ENCODE assay signal across 18 mouse cellular contexts in genomic region chr1:193151134-193151533, GRCm38 (mm10). TPM values are rescaled to one million over a fixed set of nuclear protein-coding genes. Genes with fewer than 3 reads are reported as not detected.
DNase-seq lines count a peak whose midpoint lies in the region; ATAC-seq and TF ChIP-seq lines count a peak whose summit lies in the region.
"Had no signal": no experiment of that assay in that cellular context is flagged by ENCODE, and none has a peak within 500 bp of the region (broad histone marks: within the 10 kb centered on the region; RNA-seq: fewer than 3 reads in every experiment).

No protein-coding gene starts in this region.

- TF ChIP-seq EP300 in heart, postnatal 0 days (IDR thresholded peaks at IDR 0.05; ENCODE audit: low read depth) = no peak

- ATAC-seq in forebrain, embryonic 14.5 days = no peak; the same call in 1 of the 2 replicates
- ATAC-seq in heart, postnatal 0 days (ENCODE audit: insufficient read depth, low read depth) = 0 out of 2 replicates have a peak, but pooled peaks have one; percentile 11
- no peak for ATAC-seq in lung, embryonic 14.5 days (ENCODE audit: insufficient read depth)
- no peak; the same call in 1 of the 2 replicates for ATAC-seq in embryonic facial prominence, embryonic 14.5 days (ENCODE audit: low read depth)
- ATAC-seq: liver, postnatal 0 days had no signal

- DNase-seq in forebrain, embryonic 14.5 days (ENCODE audit: low spot score) = peak; percentile 21
- no peak for DNase-seq in forebrain, embryonic 10.5 days (ENCODE audit: extremely low spot score, low spot score)
- no peak for DNase-seq in heart, postnatal 0 days (ENCODE audit: low spot score)
- DNase-seq in heart, postnatal 10 days = no peak
- DNase-seq in lung, embryonic 14.5 days = peak; percentile 44
- no peak for DNase-seq in lung, adult 2 months
- peak; percentile 59 for DNase-seq in embryonic facial prominence, embryonic 14.5 days (ENCODE audit: low spot score)
- DNase-seq in embryo, embryonic 10.5 days (ENCODE audit: low spot score) = no peak
- DNase-seq: adrenal gland, postnatal 25 days; B cell, adult 2 months; cerebellum, postnatal 36 days; heart, adult 18-20 months; liver, postnatal 0 days; right cerebral cortex, postnatal 14 days; thymus, adult 2 months had no signal

- H3K27ac ChIP-seq in forebrain, embryonic 14.5 days (ENCODE audit: low read depth, low read length) = no peak overlapping the region
- no peak overlapping the region for H3K27ac ChIP-seq in forebrain, embryonic 10.5 days
- peak overlapping the region; percentile 35; the same call in 1 of the 2 replicates for H3K27ac ChIP-seq in heart, postnatal 0 days (ENCODE audit: low read depth)
- H3K27ac ChIP-seq in lung, embryonic 14.5 days (ENCODE audit: low read depth) = no peak overlapping the region
- H3K27ac ChIP-seq in embryonic facial prominence, embryonic 14.5 days (replicated peaks; ENCODE audit: low read depth, low read length) = no peak overlapping the region
- H3K27ac ChIP-seq: kidney, postnatal 0 days; limb, embryonic 12.5 days had no signal

- H3K4me3 ChIP-seq in forebrain, embryonic 14.5 days (ENCODE audit: low read depth, low read length) = no peak overlapping the region
- H3K4me3 ChIP-seq in forebrain, embryonic 10.5 days = no peak overlapping the region
- H3K4me3 ChIP-seq in heart, postnatal 0 days (ENCODE audit: low read depth, low read length) = no peak overlapping the region
- no peak overlapping the region for H3K4me3 ChIP-seq in lung, embryonic 14.5 days (ENCODE audit: low read depth, low read length)
- no peak overlapping the region for H3K4me3 ChIP-seq in lung, adult 2 months (replicated peaks; ENCODE audit: extremely low read depth, low read depth, low read length)
- H3K4me3 ChIP-seq in embryonic facial prominence, embryonic 14.5 days (ENCODE audit: low read depth, low read length) = no peak overlapping the region
- H3K4me3 ChIP-seq: limb, embryonic 12.5 days had no signal

- 43% methylated on average over 7 of the region's 7 CpGs for WGBS in forebrain, embryonic 14.5 days
- 61% methylated on average over 7 of the region's 7 CpGs for WGBS in forebrain, embryonic 10.5 days
- WGBS in heart, postnatal 0 days = 12% methylated on average over 7 of the region's 7 CpGs
- WGBS in lung, embryonic 14.5 days = 22% methylated on average over 7 of the region's 7 CpGs
- 33% methylated on average over 7 of the region's 7 CpGs for WGBS in lung, adult 2 months
- 28% methylated on average over 7 of the region's 7 CpGs for WGBS in embryonic facial prominence, embryonic 14.5 days

- TF ChIP-seq POLR2A in lung, adult 2 months (IDR thresholded peaks at IDR 0.05; ENCODE audit: borderline replicate concordance, extremely low read depth, low read depth, low read length) = no peak

- no peak overlapping the region for H3K4me2 ChIP-seq in forebrain, embryonic 14.5 days (ENCODE audit: low read length)
- 0 out of 2 replicates have a peak overlapping the region, but pooled peaks have one; percentile 3 for H3K4me2 ChIP-seq in heart, postnatal 0 days (ENCODE audit: low read depth, low read length)
- no peak overlapping the region for H3K4me2 ChIP-seq in lung, embryonic 14.5 days
- no peak overlapping the region for H3K4me2 ChIP-seq in embryonic facial prominence, embryonic 14.5 days (ENCODE audit: low read depth, low read length)
- H3K4me2 ChIP-seq: limb, embryonic 12.5 days had no signal

- intact Hi-C loops in heart, postnatal 10 days (cut with DNase I) = no loop called here

- H3K27me3 ChIP-seq in forebrain, embryonic 14.5 days (replicated peaks; ENCODE audit: control insufficient read depth, insufficient read depth, low read length) = peaks cover 21% of the 10 kb centered on the region
- H3K27me3 ChIP-seq in forebrain, embryonic 10.5 days (ENCODE audit: poor library complexity, severe bottlenecking) = peaks cover 65% of the 10 kb centered on the region
- H3K27me3 ChIP-seq in heart, postnatal 0 days (ENCODE audit: control insufficient read depth, insufficient read depth, low read length) = peaks cover 16% of the 10 kb centered on the region; the same call in 1 of the 2 replicates
- H3K27me3 ChIP-seq in lung, embryonic 14.5 days (ENCODE audit: insufficient read depth, low read length) = peaks cover 25% of the 10 kb centered on the region
- H3K27me3 ChIP-seq in embryonic facial prominence, embryonic 14.5 days (replicated peaks; ENCODE audit: control insufficient read depth, insufficient read depth, low read length) = peaks cover 24% of the 10 kb centered on the region

- no peaks in the 10 kb centered on the region for H3K36me3 ChIP-seq in forebrain, embryonic 14.5 days (ENCODE audit: control insufficient read depth, insufficient read depth, low read length)
- H3K36me3 ChIP-seq in forebrain, embryonic 10.5 days (replicated peaks) = no peaks in the 10 kb centered on the region
- H3K36me3 ChIP-seq in heart, postnatal 0 days (replicated peaks; ENCODE audit: control insufficient read depth, insufficient read depth, low read length) = no peaks in the 10 kb centered on the region
- no peaks in the 10 kb centered on the region for H3K36me3 ChIP-seq in lung, embryonic 14.5 days (ENCODE audit: insufficient read depth)
- H3K36me3 ChIP-seq in embryonic facial prominence, embryonic 14.5 days (ENCODE audit: control insufficient read depth, insufficient read depth, low read length) = no peaks in the 10 kb centered on the region
- H3K36me3 ChIP-seq: G1E; limb, embryonic 12.5 days had no signal

- H3K4me1 ChIP-seq in forebrain, embryonic 14.5 days (ENCODE audit: control insufficient read depth, insufficient read depth, low read length) = no peaks in the 10 kb centered on the region
- peaks cover 15% of the 10 kb centered on the region for H3K4me1 ChIP-seq in forebrain, embryonic 10.5 days
- peaks cover 15% of the 10 kb centered on the region for H3K4me1 ChIP-seq in heart, postnatal 0 days (ENCODE audit: control insufficient read depth, insufficient read depth)
- H3K4me1 ChIP-seq in lung, embryonic 14.5 days (ENCODE audit: insufficient read depth) = 0 out of 2 replicates have a peak, but pooled peaks cover 3% of the 10 kb centered on the region
- no peaks in the 10 kb centered on the region for H3K4me1 ChIP-seq in lung, adult 2 months (ENCODE audit: control insufficient read depth, insufficient read depth, low read length)
- peaks cover 13% of the 10 kb centered on the region for H3K4me1 ChIP-seq in embryonic facial prominence, embryonic 14.5 days (ENCODE audit: control insufficient read depth, insufficient read depth, low read length)

- TF ChIP-seq CTCF in heart, postnatal 0 days (IDR thresholded peaks at IDR 0.05; ENCODE audit: low read depth) = no peak
- TF ChIP-seq CTCF in lung, embryonic 14.5 days (IDR thresholded peaks at IDR 0.05; ENCODE audit: low read depth) = no peak
- no peak for TF ChIP-seq CTCF in lung, adult 2 months (IDR thresholded peaks at IDR 0.05; ENCODE audit: insufficient read depth, low read length)

- H3K9me3 ChIP-seq in forebrain, embryonic 14.5 days (replicated peaks; ENCODE audit: control insufficient read depth, low read length) = no peaks in the 10 kb centered on the region
- H3K9me3 ChIP-seq in forebrain, embryonic 10.5 days = no peaks in the 10 kb centered on the region
- no peaks in the 10 kb centered on the region for H3K9me3 ChIP-seq in heart, postnatal 0 days (replicated peaks; ENCODE audit: control insufficient read depth, low read length)
- no peaks in the 10 kb centered on the region for H3K9me3 ChIP-seq in lung, embryonic 14.5 days (ENCODE audit: low read depth, low read length)
- H3K9me3 ChIP-seq in embryonic facial prominence, embryonic 14.5 days (ENCODE audit: control insufficient read depth, low read length) = no peaks in the 10 kb centered on the region
- H3K9me3 ChIP-seq: G1E; limb, embryonic 12.5 days had no signal

- no peak overlapping the region for H3K9ac ChIP-seq in forebrain, embryonic 14.5 days (ENCODE audit: low read length)
- no peak overlapping the region for H3K9ac ChIP-seq in heart, postnatal 0 days (replicated peaks; ENCODE audit: low read depth, low read length)
- H3K9ac ChIP-seq in lung, embryonic 14.5 days = no peak overlapping the region
- H3K9ac ChIP-seq in embryonic facial prominence, embryonic 14.5 days (ENCODE audit: low read depth, low read length) = no peak overlapping the region
- H3K9ac ChIP-seq: limb, embryonic 12.5 days; liver, postnatal 0 days had no signal

RNA-seq across cellular contexts. Expression of gene Irf6, which starts 1.8 kb away (rescaled TPM):
- 0.35 and 0.60 TPM in 2 replicates for polyA plus RNA-seq in forebrain, embryonic 14.5 days (2014; fragmentation: Nextera tagmentation; extraction: Ambion mirVana)
- 3.8 and 3.9 TPM in 2 replicates for polyA plus RNA-seq in forebrain, embryonic 10.5 days (2016; fragmentation: Nextera tagmentation; extraction: Ambion mirVana)
- 3.4 and 6.6 TPM in 2 replicates for total RNA-seq in heart, postnatal 0 days (2014; rRNA removed; ENCODE audit: low replicate concordance)
- 2.2 and 2.5 TPM in 2 replicates for polyA plus RNA-seq in heart, postnatal 0 days (2015; fragmentation: Nextera tagmentation; extraction: Ambion mirVana)
- total RNA-seq in heart, postnatal 10 days (2021) = 1 to 10 TPM; 4.1 to 4.6 TPM
- 12.0 and 12.3 TPM in 2 replicates for polyA plus RNA-seq in lung, embryonic 14.5 days (2014; fragmentation: Nextera tagmentation; extraction: Ambion mirVana)
- polyA plus RNA-seq in lung, adult 2 months (2012; rRNA removed) = 18.3 and 25.9 TPM in 2 replicates
- polyA plus RNA-seq in embryonic facial prominence, embryonic 14.5 days (2014; fragmentation: Nextera tagmentation; extraction: Ambion mirVana) = 33.9 and 41.6 TPM in 2 replicates

RNA-seq across cellular contexts. Expression of gene A130010J15Rik, which starts 16.7 kb away (rescaled TPM):
- polyA plus RNA-seq in forebrain, embryonic 14.5 days (2014; fragmentation: Nextera tagmentation; extraction: Ambion mirVana) = 13.3 and 14.6 TPM in 2 replicates
- 17.0 and 18.1 TPM in 2 replicates for polyA plus RNA-seq in forebrain, embryonic 10.5 days (2016; fragmentation: Nextera tagmentation; extraction: Ambion mirVana)
- 17.7 and 23.2 TPM in 2 replicates for total RNA-seq in heart, postnatal 0 days (2014; rRNA removed; ENCODE audit: low replicate concordance)
- 9.8 and 11.3 TPM in 2 replicates for polyA plus RNA-seq in heart, postnatal 0 days (2015; fragmentation: Nextera tagmentation; extraction: Ambion mirVana)
- 1 to 10 TPM; 5.5 to 6.1 TPM for total RNA-seq in heart, postnatal 10 days (2021)
- polyA plus RNA-seq in lung, embryonic 14.5 days (2014; fragmentation: Nextera tagmentation; extraction: Ambion mirVana) = 14.1 and 16.0 TPM in 2 replicates
- 2.1 and 2.2 TPM in 2 replicates for polyA plus RNA-seq in lung, adult 2 months (2012; rRNA removed)
- polyA plus RNA-seq in embryonic facial prominence, embryonic 14.5 days (2014; fragmentation: Nextera tagmentation; extraction: Ambion mirVana) = 12.3 and 16.0 TPM in 2 replicates

RNA-seq across cellular contexts. Expression of gene Diexf, which starts 21.1 kb away (rescaled TPM):
- 9.6 and 10.6 TPM in 2 replicates for polyA plus RNA-seq in forebrain, embryonic 14.5 days (2014; fragmentation: Nextera tagmentation; extraction: Ambion mirVana)
- polyA plus RNA-seq in forebrain, embryonic 10.5 days (2016; fragmentation: Nextera tagmentation; extraction: Ambion mirVana) = 10.2 TPM in 2 replicates
- total RNA-seq in heart, postnatal 0 days (2014; rRNA removed; ENCODE audit: low replicate concordance) = 2.1 and 6.3 TPM in 2 replicates
- polyA plus RNA-seq in heart, postnatal 0 days (2015; fragmentation: Nextera tagmentation; extraction: Ambion mirVana) = 2.1 and 2.8 TPM in 2 replicates
- 10 to 100 TPM in 1 of 2 experiments, 1 to 10 TPM in 1; 7.0 to 10.8 TPM for total RNA-seq in heart, postnatal 10 days (2021)
- polyA plus RNA-seq in lung, embryonic 14.5 days (2014; fragmentation: Nextera tagmentation; extraction: Ambion mirVana) = 9.0 and 9.5 TPM in 2 replicates
- polyA plus RNA-seq in lung, adult 2 months (2012; rRNA removed) = 9.9 and 14.1 TPM in 2 replicates
- 8.6 and 9.6 TPM in 2 replicates for polyA plus RNA-seq in embryonic facial prominence, embryonic 14.5 days (2014; fragmentation: Nextera tagmentation; extraction: Ambion mirVana)

RNA-seq across cellular contexts. Expression of gene Traf3ip3, which starts 50.4 kb away (rescaled TPM):
- polyA plus RNA-seq in forebrain, embryonic 14.5 days (2014; fragmentation: Nextera tagmentation; extraction: Ambion mirVana) = 1.5 and 2.0 TPM in 2 replicates
- 1.5 and 2.0 TPM in 2 replicates for polyA plus RNA-seq in forebrain, embryonic 10.5 days (2016; fragmentation: Nextera tagmentation; extraction: Ambion mirVana)
- 0.08 and 0.61 TPM in 2 replicates for total RNA-seq in heart, postnatal 0 days (2014; rRNA removed; ENCODE audit: low replicate concordance)
- polyA plus RNA-seq in heart, postnatal 0 days (2015; fragmentation: Nextera tagmentation; extraction: Ambion mirVana) = 0.54 and 0.79 TPM in 2 replicates
- 1 to 10 TPM; 1.6 to 2.6 TPM for total RNA-seq in heart, postnatal 10 days (2021)
- polyA plus RNA-seq in lung, embryonic 14.5 days (2014; fragmentation: Nextera tagmentation; extraction: Ambion mirVana) = 1.9 and 4.1 TPM in 2 replicates
- polyA plus RNA-seq in lung, adult 2 months (2012; rRNA removed) = 4.9 and 5.5 TPM in 2 replicates
- 34.7 and 39.3 TPM in 2 replicates for polyA plus RNA-seq in embryonic facial prominence, embryonic 14.5 days (2014; fragmentation: Nextera tagmentation; extraction: Ambion mirVana)

RNA-seq across cellular contexts. Expression of gene Lamb3, which starts 56.4 kb away (rescaled TPM):
- 0.80 and 0.85 TPM in 2 replicates for polyA plus RNA-seq in forebrain, embryonic 14.5 days (2014; fragmentation: Nextera tagmentation; extraction: Ambion mirVana)
- polyA plus RNA-seq in forebrain, embryonic 10.5 days (2016; fragmentation: Nextera tagmentation; extraction: Ambion mirVana) = 0.14 and 0.20 TPM in 2 replicates
- 9.8 and 19.2 TPM in 2 replicates for total RNA-seq in heart, postnatal 0 days (2014; rRNA removed; ENCODE audit: low replicate concordance)
- 6.0 and 8.1 TPM in 2 replicates for polyA plus RNA-seq in heart, postnatal 0 days (2015; fragmentation: Nextera tagmentation; extraction: Ambion mirVana)
- total RNA-seq in heart, postnatal 10 days (2021) = 10 to 100 TPM in 1 of 2 experiments, 1 to 10 TPM in 1; 9.0 to 12.2 TPM
- 24.4 and 24.7 TPM in 2 replicates for polyA plus RNA-seq in lung, embryonic 14.5 days (2014; fragmentation: Nextera tagmentation; extraction: Ambion mirVana)
- 60.8 and 62.3 TPM in 2 replicates for polyA plus RNA-seq in lung, adult 2 months (2012; rRNA removed)
- 8.5 and 9.3 TPM in 2 replicates for polyA plus RNA-seq in embryonic facial prominence, embryonic 14.5 days (2014; fragmentation: Nextera tagmentation; extraction: Ambion mirVana)

Comparison
In these comparisons a context has a peak if more than half of its experiments do, and no peak if none do; other contexts are left out.
1. DNase-seq: peak in forebrain, embryonic 14.5 days (single experiment), lung, embryonic 14.5 days (single experiment) and embryonic facial prominence, embryonic 14.5 days (single experiment); none in forebrain, embryonic 10.5 days (single experiment), heart, postnatal 0 days (single experiment), heart, postnatal 10 days (0 of 2), lung, adult 2 months (single experiment) and embryo, embryonic 10.5 days (single experiment).